Mouse (Mus musculus) spleen, postnatal 14 days (tissue): ENCODE measurements around the gene Xrcc4.
"Not testable (repeated sequence)": the region's sequence is repeated elsewhere in the genome, so short reads cannot be mapped to it uniquely, and the experiment has no call there.

Experiments
- DNase-seq, 2 experiments: peaks; one replicate each; pipeline ENCODE4 v3.0.0; 2021 to 2022; ENCODE audit warnings: low spot score in 2 of 2

Xrcc4 gene

GRCm38 (mm10) chr13:89814543-89814942, 274.9 kb downstream of the Xrcc4 start:
- DNase-seq: no peak

- no peak for DNase-seq
Measured at GRCm38 (mm10) chr13:89812169-89812568, 277.2 kb downstream of the Xrcc4 start.

GRCm38 (mm10) chr13:89809024-89809423, 280.4 kb downstream of the Xrcc4 start:
- no peak for DNase-seq

GRCm38 (mm10) chr13:89801901-89802300, 287.5 kb downstream of the Xrcc4 start:
- no peak for DNase-seq

- DNase-seq: no peak
Measured at GRCm38 (mm10) chr13:89797721-89798120, 291.7 kb downstream of the Xrcc4 start.

GRCm38 (mm10) chr13:89791475-89791874, 297.9 kb downstream of the Xrcc4 start:
- DNase-seq: no peak

GRCm38 (mm10) chr13:89782886-89783285, 306.5 kb downstream of the Xrcc4 start:
- no peak for DNase-seq

- no peak for DNase-seq
Measured at GRCm38 (mm10) chr13:89780276-89780675, 309.1 kb downstream of the Xrcc4 start.

- DNase-seq: peak in 1 of 2 experiments; percentile 7
Measured at GRCm38 (mm10) chr13:89779208-89779911, 310.0 kb downstream of the Xrcc4 start.

- DNase-seq: no peak
Measured at GRCm38 (mm10) chr13:89777764-89778163, 311.6 kb downstream of the Xrcc4 start.

- DNase-seq: no peak
Measured at GRCm38 (mm10) chr13:89777146-89777545, 312.3 kb downstream of the Xrcc4 start.

- no peak for DNase-seq
Measured at GRCm38 (mm10) chr13:89766551-89766950, 322.9 kb downstream of the Xrcc4 start.

- DNase-seq: no peak
Measured at GRCm38 (mm10) chr13:89765966-89766365, 323.4 kb downstream of the Xrcc4 start.

GRCm38 (mm10) chr13:89762339-89762738, 327.1 kb downstream of the Xrcc4 start:
- no peak for DNase-seq

GRCm38 (mm10) chr13:89756347-89756746, 333.1 kb downstream of the Xrcc4 start:
- DNase-seq: no peak

- DNase-seq: not testable (repeated sequence)
Measured at GRCm38 (mm10) chr13:89750562-89750961, 338.8 kb downstream of the Xrcc4 start.

GRCm38 (mm10) chr13:89743201-89743600, 346.2 kb downstream of the Xrcc4 start:
- DNase-seq: no peak

GRCm38 (mm10) chr13:89742686-89743200, 346.7 kb downstream of the Xrcc4 start:
- DNase-seq: no peak

- DNase-seq: no peak
Measured at GRCm38 (mm10) chr13:89741766-89742685, 347.4 kb downstream of the Xrcc4 start, which contains the start of gene Vcan. Vcan (minus strand) TSS chr13:89742509.

- DNase-seq: no peak
Measured at GRCm38 (mm10) chr13:89741116-89741551, 348.3 kb downstream of the Xrcc4 start.

- DNase-seq: peak in 1 of 2 experiments; percentile 3
Measured at GRCm38 (mm10) chr13:89740243-89741115, 348.9 kb downstream of the Xrcc4 start.
